Mouse (Mus musculus) heart, adult 9 months (tissue): ENCODE data around the gene Maoa.
A peak's percentile ranks its signal among the peaks of the same experiment; 100 is the strongest.

Experiments used
- DNase-seq, 2 experiments: peaks; one replicate each; pipeline ENCODE4 v3.0.0; 2022; ENCODE audit warnings: low spot score in 2 of 2

Gene Maoa

GRCm38 (mm10) chrX:16619034-16619929, at the start of gene Maoa:
TSS of gene Maoa (plus strand) at chrX:16619698.
- peak; percentile 73 for DNase-seq

GRCm38 (mm10) chrX:16618225-16619033, 1.1 kb upstream of the Maoa start:
- peak; percentile 88 to 89 for DNase-seq

- DNase-seq = peak; percentile 31 to 47
Measured at GRCm38 (mm10) chrX:16656511-16656910, 37.0 kb downstream of the Maoa start.

GRCm38 (mm10) chrX:16706094-16706493, 86.6 kb downstream of the Maoa start:
- no peak for DNase-seq

- peak; percentile 2 to 4 for DNase-seq
Measured at GRCm38 (mm10) chrX:16714033-16714432, 94.5 kb downstream of the Maoa start.
